Mouse (Mus musculus) Muller cell, postnatal 12 days (primary cell): ENCODE results near the gene Mat1a.

Source experiments
- DNase-seq: peaks from one replicate; pipeline ENCODE4 v3.0.0-alpha.2; 2015; ENCODE audit errors: inconsistent ontology term

Mat1a gene

DNA sequence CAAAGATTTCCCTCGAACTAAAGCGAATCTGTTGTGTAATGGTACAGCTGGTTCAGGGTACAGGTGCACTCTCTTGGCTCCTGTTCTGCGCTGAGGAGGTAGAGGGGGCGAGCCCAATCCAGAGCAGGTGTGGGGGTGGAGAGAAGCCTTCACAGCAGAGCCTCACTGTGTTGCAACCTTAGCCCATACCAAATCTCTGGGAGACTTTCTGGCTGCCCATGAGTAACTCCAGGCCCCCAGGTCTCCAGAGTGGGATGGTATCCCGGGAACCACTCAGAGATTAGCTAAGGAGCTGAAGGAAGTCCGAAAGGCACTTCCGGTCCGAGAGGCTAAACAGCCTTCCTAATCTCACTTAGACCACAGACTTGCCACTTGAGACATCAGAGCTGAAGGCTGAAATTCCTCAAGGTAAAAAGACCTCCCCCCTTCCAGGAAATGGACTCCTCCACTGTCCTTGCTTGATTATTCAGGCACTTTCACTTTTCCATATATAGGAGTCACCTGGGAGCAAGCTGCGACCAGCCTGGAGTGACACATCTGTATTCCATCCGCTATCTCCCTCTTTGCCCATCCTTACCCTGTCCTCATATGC, at the start of gene Mat1a:
Gene Mat1a (plus strand): TSS at position 183 of the 592 bp plus-strand sequence.
- no peak for DNase-seq

DNA sequence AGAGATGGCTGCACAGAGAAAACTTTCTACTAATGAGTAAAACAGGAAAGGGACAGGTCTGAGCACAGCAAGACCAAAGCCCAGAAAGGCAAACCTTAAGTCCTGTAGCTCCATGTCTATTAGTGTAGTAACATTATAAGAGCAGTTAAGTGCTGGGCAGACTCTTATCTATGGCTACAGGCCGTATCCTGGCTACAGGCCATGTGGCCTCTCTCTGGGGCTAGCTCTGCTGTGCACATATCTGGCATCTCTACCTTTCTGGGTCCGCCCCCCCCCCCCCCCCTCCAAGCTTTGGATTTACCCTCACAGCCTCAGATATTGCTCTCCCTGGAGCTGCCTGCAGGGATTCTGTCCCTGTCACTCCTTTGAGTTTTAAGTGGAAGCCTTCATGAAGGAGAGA, 39.7 kb upstream of the Mat1a start:
- no peak for DNase-seq

GRCm38 (mm10) chr14:41066416-41066815, 38.4 kb upstream of the Mat1a start:
- no peak for DNase-seq

- no peak for DNase-seq
These were observed 35.7 kb upstream of the Mat1a start, which contains the start of gene Dydc2 for GRCm38 (mm10) chr14:41069108-41069507. Gene Dydc2 (minus strand): TSS chr14:41069208.

DNA sequence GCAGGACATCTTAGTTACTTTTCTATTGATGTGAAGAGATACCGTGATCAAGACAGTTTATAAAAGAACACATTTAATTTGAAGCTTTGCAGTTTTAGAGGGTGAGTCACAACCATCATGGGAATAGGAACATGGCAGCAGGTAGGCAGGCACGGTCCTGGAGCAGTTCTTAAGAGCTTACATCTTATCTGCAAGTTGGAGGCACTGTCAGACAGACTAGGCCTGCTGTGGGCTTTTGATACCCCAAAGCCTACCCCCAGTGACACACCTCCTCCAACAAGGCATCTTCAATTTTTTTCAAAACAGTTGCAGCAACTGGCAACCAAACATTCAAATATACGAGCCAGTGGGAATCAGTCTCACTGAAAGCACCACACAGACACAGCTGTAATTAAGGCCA, 34.5 kb upstream of the Mat1a start:
- no peak for DNase-seq

DNA sequence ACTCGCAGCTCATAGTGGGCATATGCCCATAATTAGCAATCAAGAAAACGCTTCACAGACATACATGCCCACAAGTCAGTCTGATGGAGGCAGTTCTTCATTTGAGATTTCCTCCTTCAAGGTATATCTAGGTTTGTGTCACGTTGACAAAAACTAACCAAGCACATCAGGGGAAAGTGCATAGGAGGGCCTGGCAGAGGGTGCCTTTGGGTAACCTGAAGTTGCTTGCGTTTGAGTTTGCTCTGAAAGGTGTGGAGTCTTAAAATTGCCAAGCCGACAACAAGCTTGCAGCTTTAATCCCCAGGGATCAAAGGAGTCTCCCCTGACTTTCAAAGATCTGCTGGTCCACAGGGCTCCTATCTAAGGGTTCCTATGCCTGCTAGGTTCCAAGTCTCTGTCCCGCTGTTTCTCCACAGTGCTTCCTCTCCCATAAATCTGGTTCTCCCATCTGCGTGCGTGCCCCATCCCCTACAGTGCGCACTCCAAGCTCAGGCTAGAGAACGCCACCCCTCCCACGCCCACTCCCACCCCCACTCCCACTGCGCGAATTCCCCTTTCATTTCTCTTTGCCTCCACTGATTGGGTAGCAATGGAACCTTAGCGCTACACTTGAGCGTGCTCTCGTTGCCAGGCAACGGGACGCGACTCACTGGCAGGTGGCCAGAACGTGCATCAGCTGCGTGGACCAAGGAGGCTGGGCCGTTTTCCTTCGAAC, 32.4 kb upstream of the Mat1a start, which contains the start of gene Dydc1:
Gene Dydc1 (plus strand): TSS at position 683 of the 715 bp plus-strand sequence.
- no peak for DNase-seq

GRCm38 (mm10) chr14:41072944-41073275, 31.9 kb upstream of the Mat1a start:
- peak; percentile 73 for DNase-seq

GRCm38 (mm10) chr14:41082408-41082807, 22.4 kb upstream of the Mat1a start:
- DNase-seq: no peak

- DNase-seq: no peak
These were observed 17.3 kb upstream of the Mat1a start for GRCm38 (mm10) chr14:41087509-41087908.

DNA sequence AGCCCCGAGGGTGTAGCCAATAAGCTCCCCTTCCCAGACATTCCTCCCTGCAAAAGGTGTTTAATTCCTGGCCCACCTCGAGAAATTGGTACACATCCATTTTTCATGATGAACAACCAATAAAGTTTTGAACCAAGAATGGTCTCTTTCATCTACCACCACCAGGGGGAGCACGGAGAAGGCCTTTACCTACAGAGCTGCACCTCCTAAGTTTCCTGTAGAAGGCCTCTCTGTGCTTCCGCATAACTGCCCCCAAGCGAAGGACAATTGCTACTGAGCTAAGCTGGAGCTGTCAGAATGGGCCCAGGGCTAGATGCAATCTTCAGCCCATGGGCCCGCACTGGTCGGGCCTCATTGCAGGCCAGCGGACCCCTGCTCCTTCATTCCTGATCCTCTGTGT, 14.1 kb upstream of the Mat1a start:
- DNase-seq: no peak

DNA sequence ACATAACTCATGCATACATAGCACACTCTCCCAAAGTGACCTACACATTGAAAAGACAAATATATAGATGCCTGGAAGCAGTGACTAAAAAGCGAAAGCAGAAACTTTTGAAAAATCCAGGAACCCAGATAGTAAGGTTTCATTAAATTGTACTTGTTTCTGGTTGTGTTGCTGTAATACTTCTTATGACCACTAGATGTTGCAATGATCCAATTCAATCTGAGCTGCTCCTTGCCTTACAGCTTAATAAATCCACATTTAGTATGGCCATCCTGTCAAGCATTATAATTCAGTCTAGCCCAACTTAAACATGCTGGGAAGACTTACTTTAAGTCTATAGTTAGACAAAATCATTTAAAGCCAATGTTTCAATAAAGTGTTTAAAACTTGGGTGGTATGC, 10.7 kb upstream of the Mat1a start:
- DNase-seq: no peak

- no peak for DNase-seq
These were observed 8.5 kb upstream of the Mat1a start for GRCm38 (mm10) chr14:41096296-41096860.

DNA sequence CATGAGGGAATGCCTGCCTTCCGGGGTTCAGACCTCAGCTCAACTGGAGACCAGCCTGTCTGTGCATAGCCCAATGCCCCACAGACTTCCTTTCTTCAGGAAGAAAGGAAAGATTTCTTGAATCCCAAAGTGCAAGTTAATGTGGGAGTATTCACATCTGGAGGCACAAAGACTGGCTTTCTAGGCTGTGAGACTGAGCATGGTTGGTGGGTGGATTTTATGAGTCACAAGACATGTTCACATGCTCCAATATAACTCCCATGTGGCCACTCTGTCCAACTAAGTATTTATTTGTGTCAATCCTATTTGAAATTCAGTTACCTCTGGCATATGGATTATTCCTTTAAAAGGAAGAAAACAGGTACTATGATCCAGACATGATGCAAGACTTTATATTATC, 6.1 kb upstream of the Mat1a start:
- no peak for DNase-seq

DNA sequence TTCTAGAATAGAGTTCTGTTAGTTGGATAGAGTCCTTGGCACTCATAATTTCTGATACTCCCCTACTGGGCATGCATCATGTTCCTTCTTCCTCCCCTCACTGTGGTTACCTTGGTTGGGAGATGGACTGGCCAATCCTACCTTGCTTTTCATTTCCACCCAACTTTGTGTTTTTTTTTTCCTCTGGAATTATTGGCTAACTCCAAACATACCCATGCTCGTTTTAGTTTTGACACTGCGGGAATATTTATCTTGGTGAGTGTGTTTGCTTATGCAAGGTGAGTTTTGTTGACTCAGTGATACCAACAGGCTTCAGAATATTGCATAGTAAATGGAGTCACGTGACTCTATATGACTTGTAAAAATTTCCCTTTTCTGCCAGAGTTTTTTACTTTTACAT, 4.1 kb upstream of the Mat1a start:
- no peak for DNase-seq

- no peak for DNase-seq
These were observed 3.6 kb upstream of the Mat1a start for GRCm38 (mm10) chr14:41101242-41101641.

DNA sequence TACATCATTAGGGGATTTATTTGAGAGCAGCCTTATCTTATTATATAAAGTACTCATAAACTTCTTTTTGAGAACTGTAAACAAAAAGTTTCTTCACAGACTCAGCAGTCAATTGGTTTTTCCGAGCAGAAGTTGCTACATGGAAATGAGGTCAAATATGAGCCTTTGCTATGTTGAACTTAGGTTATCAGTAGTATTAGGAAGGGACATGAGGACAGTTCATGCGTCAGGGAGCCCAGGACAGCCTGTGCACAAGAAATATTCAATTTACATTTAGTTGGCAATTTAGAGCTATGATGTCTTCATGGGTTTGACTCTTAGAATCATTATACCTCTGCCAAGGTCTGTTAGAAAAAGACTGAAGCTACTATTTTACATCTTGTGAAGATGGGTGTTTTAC, 2.6 kb upstream of the Mat1a start:
- no peak for DNase-seq

GRCm38 (mm10) chr14:41111031-41111668, 6.3 kb downstream of the Mat1a start:
- DNase-seq: no peak

GRCm38 (mm10) chr14:41112944-41113343, 8.1 kb downstream of the Mat1a start:
- DNase-seq: no peak

DNA sequence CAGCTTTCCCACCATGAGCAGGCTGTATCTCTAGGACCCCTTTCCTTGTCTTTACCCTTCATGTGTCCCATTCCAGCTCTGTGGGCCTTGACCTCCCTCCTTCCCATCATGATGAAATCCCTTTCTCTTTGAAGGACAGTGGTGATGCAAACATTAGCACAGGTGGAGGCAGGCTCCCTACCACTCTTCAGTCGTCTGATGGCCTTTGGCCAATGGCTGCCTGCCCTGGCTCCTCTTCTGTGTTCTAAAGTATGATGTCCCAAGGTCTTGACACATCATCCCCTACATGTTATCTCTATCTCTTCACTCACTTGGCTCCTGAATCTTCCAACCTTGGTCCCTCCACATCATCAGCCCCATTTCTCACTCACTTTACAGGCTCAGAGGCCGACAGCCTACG, 11.4 kb downstream of the Mat1a start:
- no peak for DNase-seq

- no peak for DNase-seq
These were observed 19.8 kb downstream of the Mat1a start for GRCm38 (mm10) chr14:41124683-41125082.

DNA sequence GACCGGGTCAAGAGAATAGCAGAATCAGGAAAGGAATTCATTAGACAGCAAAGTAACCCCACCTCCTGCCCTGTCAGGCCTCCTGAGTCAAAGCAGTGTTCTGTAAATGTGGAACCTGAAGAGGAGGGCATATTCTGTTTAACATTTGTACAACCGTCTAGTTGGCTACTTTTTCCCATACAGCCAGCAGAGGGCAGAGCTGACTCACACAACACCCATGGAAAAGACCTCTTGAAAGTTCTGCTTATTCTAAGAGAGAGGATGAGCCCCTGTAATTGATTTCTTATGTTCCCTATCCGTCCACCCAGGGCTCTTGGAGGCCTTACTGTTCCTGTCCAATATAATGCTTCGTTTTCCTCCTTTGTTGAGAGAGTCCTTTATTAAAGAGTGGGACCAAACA, 23.2 kb downstream of the Mat1a start:
- peak; percentile 2 for DNase-seq

DNA sequence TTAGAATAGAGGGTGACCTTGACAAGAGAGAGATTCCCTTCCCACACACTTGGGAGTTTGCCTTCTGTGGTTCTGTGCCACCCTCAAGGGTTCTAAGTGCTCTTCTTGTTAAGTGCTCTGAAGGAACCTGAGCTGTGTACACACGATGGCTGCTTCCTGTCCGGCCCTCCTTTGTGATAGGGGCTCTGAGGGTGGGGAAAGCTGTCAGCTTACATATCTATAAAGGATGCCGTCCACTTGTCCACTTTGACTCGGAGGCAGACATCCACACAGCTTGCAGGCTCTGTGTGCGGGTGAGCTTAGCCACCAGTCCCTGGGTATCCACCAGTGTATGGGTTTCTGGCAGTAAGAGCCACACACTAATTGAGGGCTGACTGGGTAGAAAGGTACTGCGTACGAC, 26.7 kb downstream of the Mat1a start, which contains the start of gene Sftpa1:
Gene Sftpa1 (plus strand): TSS at position 243 of the 400 bp plus-strand sequence.
- DNase-seq: no peak

GRCm38 (mm10) chr14:41137006-41137405, 32.2 kb downstream of the Mat1a start:
- no peak for DNase-seq
